Mouse (Mus musculus) liver, postnatal 0 days (tissue): ENCODE measurements around the gene Sctr. TPM values are rescaled to one million over a fixed set of nuclear protein-coding genes. Genes with fewer than 3 reads are reported as not detected.

Experiments used
- ATAC-seq: fragments of 200-750 bp; cut with Nextera tagmentation; 2 replicates; pipeline ENCODE4 v1.8.0; 2017; ENCODE audit warnings: mild to moderate bottlenecking, moderate library complexity
- DNase-seq: peaks from one replicate; pipeline ENCODE4 v3.0.0-alpha.2; 2016
- H3K27ac ChIP-seq: fragments of 300-500 bp; sonication (generic); 2 replicates; pipeline ENCODE4 v1.5.1; 2014; ENCODE audit warnings: antibody characterized with exemption, moderate library complexity, mild to moderate bottlenecking, low read depth
- H3K27me3 ChIP-seq: fragments of 300-500 bp; sonication (generic); 2 replicates; pipeline ENCODE4 v1.6.1; 2014; ENCODE audit warnings: low read length, control low read depth, mixed read lengths; ENCODE audit not compliant: insufficient read depth
- H3K36me3 ChIP-seq: fragments of 300-500 bp; sonication (generic); replicated peaks from 2 replicates; pipeline ENCODE4 v1.6.1; 2014; ENCODE audit warnings: mild to moderate bottlenecking, control low read depth, low read length, moderate library complexity, mixed read lengths; ENCODE audit not compliant: insufficient read depth
- H3K4me1 ChIP-seq: fragments of 300-500 bp; sonication (generic); 2 replicates; pipeline ENCODE4 v1.6.1; 2014; ENCODE audit warnings: antibody characterized with exemption, mild to moderate bottlenecking, control low read depth; ENCODE audit not compliant: insufficient read depth
- H3K4me2 ChIP-seq: fragments of 300-500 bp; sonication (generic); 2 replicates; pipeline ENCODE4 v1.6.1; 2014; ENCODE audit warnings: low read depth, mild to moderate bottlenecking, low read length, moderate library complexity, mixed read lengths
- H3K4me3 ChIP-seq: fragments of 300-500 bp; sonication (generic); 2 replicates; pipeline ENCODE4 v1.5.1; 2014; ENCODE audit warnings: low read depth, low read length
- H3K9ac ChIP-seq: fragments of 300-500 bp; sonication (generic); replicated peaks from 2 replicates; pipeline ENCODE4 v1.6.1; 2014; ENCODE audit warnings: mild to moderate bottlenecking, moderate library complexity
- H3K9me3 ChIP-seq: fragments of 300-500 bp; sonication (generic); 2 replicates; pipeline ENCODE4 v1.6.1; 2016; ENCODE audit warnings: mild to moderate bottlenecking, control low read depth, low read length, mixed read lengths
- CTCF ChIP-seq: sonication (generic); IDR thresholded peaks from 2 replicates; pipeline ENCODE4 v1.5.1; 2016; ENCODE audit warnings: antibody characterized with exemption, low read depth
- EP300 ChIP-seq: IDR thresholded peaks from 2 replicates; pipeline ENCODE4 v1.6.1; 2016; ENCODE audit warnings: antibody characterized with exemption, low read depth, mild to moderate bottlenecking
- WGBS: fragments of 180-500 bp; shearing (Covaris S2); extraction: QIAGEN DNeasy Blood & Tissue Kit; methylation state at CpG from one replicate; pipeline ENCODE4 v1.1.7; 2014; ENCODE audit not compliant: insufficient replicate concordance; 5-methylcytosine and 5-hydroxymethylcytosine counted together
- polyA plus RNA-seq: library from polyadenylated mRNA; unstranded; fragments of >200 nt; fragmentation: Nextera tagmentation; extraction: Ambion mirVana; gene quantifications from 2 replicates; pipeline ENCODE4 v1.2.1, GENCODE M21; 2015

The Sctr gene
- polyA plus RNA-seq, 1 experiment from 2014 or later, result 0.05 TPM

- no peak overlapping the region for H3K27ac ChIP-seq
- no peaks in the 10 kb centered on the region for H3K9me3 ChIP-seq
- H3K4me3 ChIP-seq, result no peak overlapping the region
- H3K4me1 ChIP-seq, result no peaks in the 10 kb centered on the region
- peak; percentile 77 for DNase-seq
- ATAC-seq, result no peak
- no peaks in the 10 kb centered on the region for H3K36me3 ChIP-seq
- TF ChIP-seq CTCF (peak; percentile 79), EP300 (no peak)
- H3K4me2 ChIP-seq, result no peak overlapping the region
- no peak overlapping the region for H3K9ac ChIP-seq
- peaks cover 3% of the 10 kb centered on the region; the same call in 1 of the 2 replicates for H3K27me3 ChIP-seq
Measured at GRCm38 (mm10) chr1:120013111-120013510, 6.4 kb downstream of the Sctr start.

GRCm38 (mm10) chr1:120016240-120016639, 9.5 kb downstream of the Sctr start:
- H3K4me3 ChIP-seq, result no peak overlapping the region
- ATAC-seq (no peak), DNase-seq (no peak)
- no peaks in the 10 kb centered on the region for H3K4me1 ChIP-seq
- H3K27me3 ChIP-seq, result no peaks in the 10 kb centered on the region
- no peaks in the 10 kb centered on the region for H3K9me3 ChIP-seq
- TF ChIP-seq EP300 (no peak), CTCF (peak; percentile 58)
- no peak overlapping the region for H3K9ac ChIP-seq
- no peak overlapping the region for H3K4me2 ChIP-seq
- 66% methylated on average over 2 of the region's 2 CpGs for WGBS
- no peaks in the 10 kb centered on the region for H3K36me3 ChIP-seq
- no peak overlapping the region for H3K27ac ChIP-seq

- WGBS, result 61% methylated on average over 3 of the region's 3 CpGs
- Histone ChIP-seq H3K27ac (no peak overlapping the region), H3K36me3 (no peaks in the 10 kb centered on the region), H3K4me2 (no peak overlapping the region), H3K4me3 (no peak overlapping the region), H3K4me1 (no peaks in the 10 kb centered on the region), H3K9ac (no peak overlapping the region), H3K9me3 (no peaks in the 10 kb centered on the region), H3K27me3 (no peaks in the 10 kb centered on the region)
- DNase-seq (no peak), ATAC-seq (no peak)
- TF ChIP-seq CTCF (no peak), EP300 (no peak)
Measured at GRCm38 (mm10) chr1:120018900-120019299, 12.2 kb downstream of the Sctr start.

GRCm38 (mm10) chr1:120019428-120019827, 12.7 kb downstream of the Sctr start:
- no peak for TF ChIP-seq CTCF
- DNase-seq (no peak), ATAC-seq (no peak)
- H3K4me1 ChIP-seq, result 0 out of 2 replicates have a peak, but pooled peaks cover 3% of the 10 kb centered on the region
- no peak overlapping the region for H3K27ac ChIP-seq
- H3K9ac ChIP-seq, result no peak overlapping the region
- no peak overlapping the region for H3K4me3 ChIP-seq
- no peaks in the 10 kb centered on the region for H3K36me3 ChIP-seq
- no peak overlapping the region for H3K4me2 ChIP-seq
- no peaks in the 10 kb centered on the region for H3K27me3 ChIP-seq
- 82% methylated on average over 12 of the region's 12 CpGs for WGBS
- no peaks in the 10 kb centered on the region for H3K9me3 ChIP-seq

- no peak overlapping the region for H3K9ac ChIP-seq
- TF ChIP-seq EP300 (no peak), CTCF (no peak)
- ATAC-seq (peak; percentile 10; the same call in 1 of the 2 replicates), DNase-seq (no peak)
- H3K36me3 ChIP-seq, result no peaks in the 10 kb centered on the region
- 0 out of 2 replicates have a peak, but pooled peaks cover 4% of the 10 kb centered on the region for H3K4me1 ChIP-seq
- 37% methylated on average over 7 of the region's 7 CpGs for WGBS
- no peaks in the 10 kb centered on the region for H3K27me3 ChIP-seq
- no peak overlapping the region for H3K4me3 ChIP-seq
- no peaks in the 10 kb centered on the region for H3K9me3 ChIP-seq
- no peak overlapping the region for H3K27ac ChIP-seq
- no peak overlapping the region for H3K4me2 ChIP-seq
Measured at GRCm38 (mm10) chr1:120020322-120020897, 13.7 kb downstream of the Sctr start.

- H3K4me2 ChIP-seq, result no peak overlapping the region
- H3K4me1 ChIP-seq, result 0 out of 2 replicates have a peak, but pooled peaks cover 4% of the 10 kb centered on the region
- no peaks in the 10 kb centered on the region for H3K9me3 ChIP-seq
Measured at GRCm38 (mm10) chr1:120021951-120022350, 15.3 kb downstream of the Sctr start.

More at GRCm38 (mm10) chr1:120021951-120022350, 15.3 kb downstream of the Sctr start:
- no peak for TF ChIP-seq EP300
- no peak for TF ChIP-seq CTCF
- ATAC-seq (no peak), DNase-seq (no peak)
- Histone ChIP-seq H3K9ac (no peak overlapping the region), H3K27ac (no peak overlapping the region), H3K27me3 (no peaks in the 10 kb centered on the region), H3K4me3 (no peak overlapping the region), H3K36me3 (no peaks in the 10 kb centered on the region)
- 87% methylated on average over 17 of the region's 17 CpGs for WGBS
